14 mouse cellular contexts compared by ENCODE assay signal in the genomic region with DNA sequence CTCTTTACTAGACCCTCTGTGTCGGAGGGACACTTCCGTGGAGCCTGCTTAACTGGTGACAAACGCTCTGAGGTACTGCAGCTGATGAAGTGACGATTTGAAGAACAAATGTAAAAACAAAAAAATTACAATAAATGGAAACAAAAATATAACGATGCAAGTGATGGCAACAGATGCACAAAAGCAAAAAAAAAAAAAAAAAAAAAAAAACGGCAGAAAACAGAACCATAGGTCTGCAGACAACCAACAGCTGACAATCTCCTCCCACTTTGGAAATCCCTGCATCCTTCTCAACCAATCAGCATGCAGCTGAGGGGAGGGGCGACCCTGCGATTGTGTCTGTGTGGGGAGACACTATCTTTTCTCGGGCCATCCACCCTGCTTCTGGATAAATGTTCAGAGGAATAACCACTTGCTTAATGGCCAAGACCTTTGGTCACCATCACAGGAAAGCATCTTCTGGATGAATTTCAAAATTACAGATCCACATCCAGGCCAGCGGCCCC.
"Had no signal": no experiment of that assay in that cellular context is flagged by ENCODE, and none has a peak within 500 bp of the region (broad histone marks: within the 10 kb centered on the region; RNA-seq: fewer than 3 reads in every experiment).

No protein-coding gene starts in this region.

- H3K9me3 ChIP-seq: kidney, embryonic 15.5 days; liver, embryonic 13.5 days; megakaryocyte, embryonic 14.5 days; midbrain, embryonic 10.5 days had no signal

- H3K4me2 ChIP-seq: kidney, embryonic 15.5 days; liver, embryonic 13.5 days; lung, embryonic 14.5 days had no signal

- H3K27ac ChIP-seq: kidney, embryonic 15.5 days; liver, embryonic 13.5 days; midbrain, embryonic 10.5 days had no signal

- ATAC-seq: lung, postnatal 0 days had no signal

- DNase-seq: kidney, adult 11 months; kidney, adult 8-10 months; kidney, postnatal 10 days; kidney, postnatal 4 days; layer of hippocampus, adult 9-11 months; liver, embryonic 13.5 days; lung, embryonic 14.5 days; lung, postnatal 36 days; midbrain, embryonic 14.5 days; thymus, postnatal 25 days had no signal

- H3K4me3 ChIP-seq: kidney, embryonic 15.5 days; liver, embryonic 13.5 days; megakaryocyte, embryonic 14.5 days; midbrain, embryonic 10.5 days had no signal

- H3K9ac ChIP-seq: kidney, embryonic 15.5 days; liver, embryonic 13.5 days; lung, embryonic 14.5 days had no signal

- H3K4me1 ChIP-seq: kidney, embryonic 15.5 days; liver, embryonic 13.5 days; midbrain, embryonic 10.5 days had no signal

- H3K27me3 ChIP-seq: kidney, embryonic 15.5 days; liver, embryonic 13.5 days had no signal
